Mouse (Mus musculus) B cell, adult (primary cell): ENCODE results near the gene Olfr1110. TPM values are rescaled to one million over a fixed set of nuclear protein-coding genes. Genes with fewer than 3 reads are reported as not detected.

Source experiments
- total RNA-seq: library from RNA; stranded (reverse); gene quantifications from 4 replicates; pipeline ENCODE4 v1.2.4, GENCODE M21; 2023; ENCODE audit not compliant: inconsistent age

The Olfr1110 gene
- total RNA-seq = not detected in 4 replicates

GRCm38 (mm10) chr2:87140200-87140599 is at the start of gene Olfr1110:
Gene Olfr1110, minus strand, starts transcription at chr2:87140300.

GRCm38 (mm10) chr2:87187498-87187897 is 47.4 kb upstream of the Olfr1110 start, which contains the start of gene Olfr1112:
Gene Olfr1112, plus strand, starts transcription at chr2:87187798.

GRCm38 (mm10) chr2:87152524-87152923 is 12.4 kb upstream of the Olfr1110 start, which contains the start of gene Olfr1111:
Gene Olfr1111, minus strand, starts transcription at chr2:87152624.

GRCm38 (mm10) chr2:87114467-87114866 is 25.6 kb downstream of the Olfr1110 start, which contains the start of gene Olfr259:
Gene Olfr259, minus strand, starts transcription at chr2:87114567.

GRCm38 (mm10) chr2:87095908-87096307 is 44.2 kb downstream of the Olfr1110 start, which contains the start of gene Olfr1109:
Gene Olfr1109, minus strand, starts transcription at chr2:87096008.

Other genes starting within 250 kb of the Olfr1110 start
- not detected in 4 replicates for gene Olfr1097, start 248.1 kb downstream of the Olfr1110 start, total RNA-seq
- not detected in 4 replicates for gene Olfr1098, start 215.8 kb downstream of the Olfr1110 start, total RNA-seq
- not detected in 4 replicates for gene Olfr1099, start 179.6 kb downstream of the Olfr1110 start, total RNA-seq
- gene Olfr1100, start 160.3 kb downstream of the Olfr1110 start, total RNA-seq = not detected in 4 replicates
- gene Olfr1101, start 149.1 kb downstream of the Olfr1110 start, total RNA-seq = not detected in 4 replicates
- gene Olfr1102, start 141.9 kb downstream of the Olfr1110 start, total RNA-seq = not detected in 4 replicates
- gene Olfr1104, start 113.2 kb downstream of the Olfr1110 start, total RNA-seq = not detected in 4 replicates
- not detected in 4 replicates for gene Olfr1105, start 103.8 kb downstream of the Olfr1110 start, total RNA-seq
- gene Olfr1106, start 88.0 kb downstream of the Olfr1110 start, total RNA-seq = not detected in 4 replicates
- not detected in 4 replicates for gene Olfr1107, start 64.5 kb downstream of the Olfr1110 start, total RNA-seq
- not detected in 4 replicates for gene Olfr1109, start 44.3 kb downstream of the Olfr1110 start, total RNA-seq
- not detected in 4 replicates for gene Olfr259, start 25.7 kb downstream of the Olfr1110 start, total RNA-seq
- not detected in 4 replicates for gene Olfr1111, start 12.3 kb upstream of the Olfr1110 start, total RNA-seq
- not detected in 4 replicates for gene Olfr1112, start 47.5 kb upstream of the Olfr1110 start, total RNA-seq
- not detected in 4 replicates for gene Olfr1113, start 68.7 kb upstream of the Olfr1110 start, total RNA-seq
- gene Olfr1115, start 107.7 kb upstream of the Olfr1110 start, total RNA-seq = not detected in 4 replicates
- gene Olfr1116, start 127.2 kb upstream of the Olfr1110 start, total RNA-seq = not detected in 4 replicates
- gene Olfr1118, start 167.3 kb upstream of the Olfr1110 start, total RNA-seq = not detected in 4 replicates
- not detected in 4 replicates for gene Olfr1120, start 214.5 kb upstream of the Olfr1110 start, total RNA-seq
- not detected in 4 replicates for gene Olfr1121, start 229.6 kb upstream of the Olfr1110 start, total RNA-seq
- gene Olfr1122, start 245.5 kb upstream of the Olfr1110 start, total RNA-seq = 0.10 TPM in 1 of 4 replicates, not detected in the others